Mouse (Mus musculus): ENCODE results near the gene Zfp341.

The Zfp341 gene

DNA sequence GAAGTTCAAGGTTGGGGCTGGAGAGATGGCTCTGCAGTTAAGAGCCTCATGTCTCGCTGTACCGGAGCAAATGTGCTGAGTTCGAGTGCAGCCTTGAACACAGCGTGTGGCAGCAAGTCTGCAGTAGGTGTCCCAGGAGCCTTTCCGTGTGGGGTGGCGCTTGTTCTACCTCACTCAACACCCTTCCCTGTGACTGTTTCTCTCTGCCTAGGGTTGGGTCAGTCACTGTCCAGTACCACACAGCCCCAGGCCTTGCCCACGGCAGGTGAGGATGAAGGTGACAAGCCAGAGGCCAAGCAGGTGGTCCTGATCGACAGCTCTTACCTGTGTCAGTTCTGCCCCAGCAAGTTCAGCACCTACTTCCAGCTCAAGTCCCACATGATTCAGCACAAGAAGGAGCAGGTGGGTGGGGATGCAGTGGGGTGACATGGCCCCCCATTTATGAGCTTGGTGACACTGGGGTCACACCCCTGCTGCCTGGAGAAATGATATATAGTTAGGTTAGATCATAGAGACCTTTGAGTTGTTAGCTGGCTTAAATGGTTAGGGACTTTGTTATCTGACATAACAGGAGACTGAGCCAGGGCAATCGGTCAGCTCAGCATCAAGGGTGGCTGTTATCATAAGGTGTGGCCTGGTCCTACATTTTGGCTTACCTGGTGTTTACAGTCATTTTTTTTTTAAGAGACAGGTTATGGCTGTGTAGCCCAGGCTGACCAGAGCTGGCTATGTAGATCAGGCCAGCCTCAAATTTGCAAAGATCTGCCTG is 21.0 kb downstream of the Zfp341 start:
- no peak for DNase-seq (ENCODE audit: low spot score)

- DNase-seq (ENCODE audit: low spot score) = no peak
These were observed 22.7 kb downstream of the Zfp341 start for GRCm38 (mm10) chr2:154635826-154636225.

DNA sequence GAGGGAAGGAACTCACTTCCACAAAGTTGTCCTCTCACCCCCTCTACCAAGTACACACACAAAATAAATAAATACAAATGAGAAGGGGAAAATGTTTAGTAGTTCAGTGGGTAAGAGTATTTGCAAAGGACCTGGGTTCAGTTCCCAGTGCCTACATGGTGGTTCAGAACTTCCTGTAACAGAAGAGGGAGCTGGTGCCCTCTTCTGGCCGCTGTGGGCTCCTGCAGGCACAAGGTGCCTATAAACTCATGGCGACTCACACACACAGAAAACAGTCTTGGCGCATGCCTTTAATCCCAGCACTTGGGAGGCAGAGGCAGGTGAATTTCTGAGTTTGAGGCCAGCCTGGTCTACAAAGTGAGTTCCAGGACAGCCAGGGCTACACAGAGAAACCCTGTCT is 25.4 kb downstream of the Zfp341 start:
- DNase-seq (ENCODE audit: low spot score) = no peak

DNA sequence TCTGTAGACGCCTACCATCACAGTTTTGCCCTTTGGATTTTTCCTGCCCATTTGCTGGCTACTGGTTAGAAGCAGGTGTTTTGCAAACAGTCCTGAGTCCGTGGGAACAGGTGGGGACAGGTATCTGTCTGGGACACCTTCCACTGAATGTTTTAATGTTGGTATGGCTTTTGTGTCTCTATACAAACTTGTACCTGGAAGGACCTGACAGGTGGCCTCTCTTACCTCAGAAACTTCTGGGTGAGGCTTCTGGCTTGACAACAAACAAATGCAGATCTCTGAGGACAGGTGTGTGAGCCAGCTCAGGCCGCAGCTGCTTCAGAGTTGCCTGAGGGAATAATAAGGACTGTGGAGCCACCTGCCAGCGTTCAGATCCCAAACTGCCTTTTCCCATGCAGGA is 26.0 kb downstream of the Zfp341 start:
- DNase-seq (ENCODE audit: low spot score) = no peak

DNA sequence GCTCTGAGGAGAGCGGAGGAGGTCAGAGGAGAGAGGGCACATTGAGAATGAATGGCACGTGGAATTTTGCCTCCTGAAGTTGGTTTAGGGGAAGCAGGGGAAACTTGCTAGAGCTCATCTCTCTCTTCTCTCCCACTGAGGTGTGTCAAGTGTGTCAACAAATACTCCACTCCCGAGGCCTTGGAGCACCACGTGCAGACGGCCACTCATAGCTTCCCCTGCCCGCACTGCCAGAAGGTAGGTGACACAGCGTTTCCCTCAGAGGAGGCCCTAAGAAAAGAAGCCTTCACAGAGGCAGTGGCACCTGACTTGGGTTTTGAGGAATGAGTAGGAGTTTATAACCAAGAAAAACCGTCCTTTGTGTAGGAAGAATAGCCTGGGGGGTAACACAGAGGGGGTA is 28.1 kb downstream of the Zfp341 start:
- no peak for DNase-seq (ENCODE audit: low spot score)

DNA sequence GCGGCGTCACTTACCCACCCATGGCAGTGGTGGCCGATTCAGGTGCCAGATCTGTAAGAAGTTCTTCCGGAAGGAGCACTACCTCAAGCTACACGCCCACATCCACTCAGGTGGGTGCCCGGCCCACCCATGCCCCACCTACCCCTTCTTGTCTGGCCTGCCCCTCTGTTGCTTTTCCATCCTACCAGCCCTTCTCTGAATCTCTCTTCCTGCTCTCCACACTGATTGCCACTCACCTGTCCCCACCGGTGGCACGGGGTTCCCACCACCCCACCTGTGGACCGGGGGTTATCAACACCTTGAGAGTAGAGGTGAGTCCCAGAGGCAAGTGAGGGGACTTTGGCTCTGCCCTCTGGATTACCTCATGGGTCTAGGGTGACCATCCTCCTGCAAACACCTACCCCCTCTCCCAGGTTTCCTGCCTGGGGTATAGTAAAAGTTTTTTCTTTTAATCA is 28.9 kb downstream of the Zfp341 start:
- no peak for DNase-seq (ENCODE audit: low spot score)

DNA sequence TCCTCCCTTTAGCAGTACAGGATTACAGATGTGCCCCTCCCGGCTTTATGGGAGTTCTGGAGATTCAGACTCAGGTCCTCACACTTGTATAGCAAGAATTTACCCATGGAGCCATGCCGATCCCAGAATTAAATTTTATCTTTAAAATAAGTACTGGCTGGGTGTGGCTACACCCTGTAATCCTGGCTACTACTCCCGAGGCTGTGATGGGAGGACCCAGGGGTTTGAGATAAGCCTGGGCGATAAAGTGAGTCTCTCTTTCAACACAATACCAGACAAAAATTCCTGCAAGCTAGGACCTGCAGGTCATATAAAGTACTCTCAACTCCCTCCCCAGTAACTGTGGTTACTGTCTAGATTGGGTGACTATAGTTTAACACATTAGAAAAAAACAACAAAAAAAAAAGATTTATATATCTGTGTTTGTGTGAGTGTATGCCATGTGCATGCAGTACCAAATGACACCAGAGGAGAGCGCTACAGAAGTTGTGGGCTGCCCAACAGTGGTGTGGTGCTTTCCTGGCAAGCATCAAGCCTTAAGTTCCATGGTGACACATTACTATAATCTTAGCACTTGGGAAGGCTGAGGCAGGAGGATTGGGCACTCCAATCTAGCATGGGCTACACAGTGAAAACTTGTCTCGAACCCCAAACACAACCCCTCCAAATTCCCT is 29.8 kb downstream of the Zfp341 start:
- no peak for DNase-seq (ENCODE audit: low spot score)

DNA sequence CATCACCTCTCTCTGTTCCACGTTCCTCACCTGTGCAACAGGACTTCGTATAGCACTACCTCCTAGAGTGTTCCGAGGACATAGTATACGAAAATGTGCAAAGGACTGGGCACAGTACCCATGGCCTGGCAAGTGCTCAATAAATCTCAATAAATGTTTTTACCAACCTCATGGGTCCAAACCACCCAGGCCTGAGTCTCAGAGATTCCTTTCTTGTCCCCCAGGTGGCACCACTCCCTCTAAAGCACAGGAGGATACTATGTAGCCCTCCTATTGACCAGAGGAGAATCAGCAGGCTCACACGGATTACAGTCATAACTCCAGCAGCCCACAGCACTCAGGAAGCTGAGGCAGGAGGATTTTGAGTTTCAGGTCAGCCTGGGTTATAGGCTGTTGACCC is 33.5 kb downstream of the Zfp341 start:
- peak; percentile 35 for DNase-seq (ENCODE audit: low spot score)

DNA sequence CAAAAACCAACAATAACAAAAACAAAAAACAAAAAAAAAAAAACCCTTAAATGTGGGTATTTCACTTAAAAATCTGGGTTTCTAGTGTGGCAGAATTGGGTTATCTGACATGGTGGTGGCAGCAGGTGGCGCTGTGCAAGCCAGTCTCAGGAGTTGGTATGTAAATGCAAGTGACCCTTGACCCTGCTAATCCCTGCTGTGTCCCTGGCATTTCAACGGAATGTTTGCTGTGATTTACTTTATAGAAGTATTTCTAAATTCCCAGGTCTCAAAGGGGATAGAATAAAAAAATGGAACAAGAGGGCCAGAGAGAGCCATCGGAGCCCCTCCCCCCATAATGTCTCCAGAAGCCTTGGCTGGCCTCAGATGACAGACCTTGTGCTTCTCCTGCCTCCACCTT is 35.0 kb downstream of the Zfp341 start:
- DNase-seq (ENCODE audit: low spot score) = no peak

GRCm38 (mm10) chr2:154650404-154650803 is 37.3 kb downstream of the Zfp341 start:
- no peak for DNase-seq (ENCODE audit: low spot score)

GRCm38 (mm10) chr2:154651363-154651762 is 38.3 kb downstream of the Zfp341 start, which contains the start of gene Chmp4b:
Chmp4b (plus strand) TSS chr2:154651705.
- DNase-seq (ENCODE audit: low spot score) = peak; percentile 89

GRCm38 (mm10) chr2:154654976-154655375 is 41.9 kb downstream of the Zfp341 start:
- DNase-seq (ENCODE audit: low spot score) = no peak

DNA sequence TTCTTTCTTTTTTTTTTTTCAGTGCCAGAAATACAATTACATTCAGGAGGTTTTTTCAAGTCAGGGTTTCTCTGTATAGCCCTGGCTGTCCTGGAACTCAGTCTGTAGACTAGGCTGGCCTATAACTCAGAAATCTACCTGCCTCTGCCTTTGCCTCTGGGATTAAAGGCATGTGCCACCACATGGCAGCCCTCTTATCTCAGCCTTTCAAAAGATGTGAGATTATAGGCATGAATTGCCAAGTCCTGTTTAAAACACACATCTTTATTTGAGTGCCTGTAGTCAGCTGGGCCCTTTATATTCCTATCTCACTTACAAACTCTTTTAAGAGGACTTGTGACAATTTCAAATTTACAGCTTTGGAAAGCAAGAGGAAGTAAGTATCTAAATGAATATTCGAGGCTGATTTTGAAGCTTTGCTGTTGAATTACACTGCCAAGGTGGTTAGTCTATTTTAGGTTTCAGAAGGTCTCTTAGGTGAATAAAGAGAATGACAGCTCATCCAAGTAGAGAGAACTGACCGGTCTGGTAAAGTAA is 42.8 kb downstream of the Zfp341 start:
- DNase-seq (ENCODE audit: low spot score) = no peak

GRCm38 (mm10) chr2:154656710-154657485 is 43.8 kb downstream of the Zfp341 start:
- peak; percentile 97 for DNase-seq (ENCODE audit: low spot score)

DNA sequence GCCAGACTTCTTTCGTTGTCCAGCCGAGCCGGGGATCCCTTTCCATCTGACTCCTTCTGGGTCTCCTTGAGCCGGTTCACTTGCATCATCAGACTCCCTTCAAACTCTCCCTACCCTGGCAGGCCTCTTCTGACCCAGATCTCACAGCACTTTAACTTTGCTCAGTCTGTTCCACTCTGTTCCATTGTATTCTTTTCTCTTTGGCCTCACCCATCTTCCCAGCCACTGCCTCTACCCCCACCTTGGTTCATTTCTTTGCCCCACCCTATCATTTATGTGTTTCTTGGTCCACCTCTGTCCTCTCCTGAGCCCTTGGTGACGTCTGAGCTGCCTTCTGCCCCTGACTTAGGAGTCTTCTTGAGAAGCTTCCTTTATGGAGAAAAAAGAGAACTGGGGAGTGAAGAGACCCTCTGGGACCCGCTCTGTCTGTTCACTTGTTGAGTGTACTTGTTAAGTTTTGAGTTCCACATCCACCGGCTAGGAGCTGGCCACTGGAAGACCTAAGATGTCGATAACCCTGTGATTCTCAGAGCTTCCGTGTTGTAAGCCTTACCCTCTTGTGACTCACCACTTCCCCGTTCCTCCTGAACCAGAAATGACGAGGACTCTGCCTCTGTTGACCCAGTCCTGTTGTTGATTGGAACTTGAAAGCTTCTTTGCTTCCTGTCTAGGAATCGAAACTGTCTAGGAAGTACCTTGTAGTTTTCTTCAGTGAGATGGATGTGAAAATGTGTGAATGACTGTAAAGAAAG is 44.6 kb downstream of the Zfp341 start:
- DNase-seq (ENCODE audit: low spot score) = peak; percentile 66

- DNase-seq (ENCODE audit: low spot score) = no peak
These were observed 46.0 kb downstream of the Zfp341 start for GRCm38 (mm10) chr2:154659070-154659469.

DNA sequence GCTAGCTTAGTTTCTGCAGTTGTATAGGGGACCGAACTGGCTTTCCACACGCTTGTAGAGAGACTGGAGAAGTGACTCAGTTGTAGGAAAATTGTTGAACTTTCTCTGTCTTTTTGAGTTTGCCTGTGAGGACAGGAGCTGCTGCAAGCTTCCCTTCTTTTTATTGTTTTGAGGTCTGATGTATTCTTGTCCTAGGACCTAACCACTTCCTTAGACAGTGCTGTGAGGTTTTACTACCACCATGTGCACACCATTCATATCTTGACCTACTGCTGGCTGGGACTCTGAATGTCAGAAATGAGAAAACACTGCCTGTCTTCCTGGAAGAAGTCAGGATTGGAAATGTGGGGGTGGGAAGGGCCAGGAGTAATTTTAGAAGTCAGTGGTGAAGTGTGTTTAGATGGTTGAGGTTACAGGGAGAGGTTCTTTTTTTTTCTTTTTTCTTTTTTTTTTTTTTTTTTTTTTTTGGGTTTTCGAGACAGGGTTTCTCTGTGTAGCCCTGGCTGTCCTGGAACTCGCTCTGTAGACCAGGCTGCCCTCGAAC is 46.5 kb downstream of the Zfp341 start:
- no peak for DNase-seq (ENCODE audit: low spot score)

DNA sequence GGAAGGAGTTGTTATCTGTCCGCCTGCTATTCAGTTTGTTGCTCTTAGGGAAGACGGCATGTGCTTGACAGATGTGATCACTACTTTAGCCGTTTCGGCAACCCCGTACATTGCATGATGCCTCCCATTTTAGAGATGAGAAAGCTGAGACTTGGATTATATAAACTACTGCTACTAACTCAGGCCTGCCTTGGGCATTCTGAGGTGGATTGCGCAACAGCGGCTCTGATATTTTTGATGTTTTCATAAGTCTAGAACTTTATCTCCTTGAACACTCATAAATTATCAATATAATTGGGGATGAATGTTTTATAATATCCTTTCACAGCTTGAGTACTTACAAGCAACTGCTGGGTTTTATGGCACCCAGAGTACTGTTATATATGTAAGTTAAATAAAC is 55.6 kb downstream of the Zfp341 start:
- DNase-seq (ENCODE audit: low spot score) = no peak

- no peak for DNase-seq (ENCODE audit: low spot score)
These were observed 57.0 kb downstream of the Zfp341 start for GRCm38 (mm10) chr2:154670106-154670505.

DNA sequence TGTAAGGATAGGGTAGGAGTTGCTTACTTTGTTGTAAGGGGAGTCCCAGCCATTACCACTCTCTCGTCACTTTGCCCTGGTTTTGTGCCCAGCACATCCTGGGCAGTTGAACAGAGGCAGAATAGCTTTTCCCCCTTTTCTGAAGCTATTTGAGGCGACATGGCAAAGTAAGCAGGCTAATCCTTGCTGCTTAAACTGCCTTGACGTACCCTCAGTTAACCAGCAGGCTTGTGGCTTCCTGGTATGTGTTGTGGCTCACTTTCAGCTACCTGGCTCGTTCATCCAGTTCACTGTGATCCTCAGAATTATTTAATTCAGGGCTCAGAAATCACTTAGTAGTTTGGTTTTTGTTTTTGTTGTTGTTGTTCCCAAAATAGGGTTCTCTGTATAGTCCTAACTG is 57.6 kb downstream of the Zfp341 start:
- no peak for DNase-seq (ENCODE audit: low spot score)

- DNase-seq (ENCODE audit: low spot score) = no peak
These were observed 60.9 kb downstream of the Zfp341 start for GRCm38 (mm10) chr2:154674008-154674407.

All from urinary bladder, postnatal 14 days (tissue).